Mouse (Mus musculus) cortical plate, adult 2 months (tissue): ENCODE results near the gene Il20. TPM values are rescaled to one million over a fixed set of nuclear protein-coding genes. Genes with fewer than 3 reads are reported as not detected.

Experiments used
- H3K27ac ChIP-seq: fragments of 200-500 bp; 2 replicates; pipeline ENCODE4 v1.5.1; 2012; ENCODE audit warnings: low read length, control low read depth, inconsistent platforms; ENCODE audit not compliant: insufficient read depth
- H3K4me1 ChIP-seq: fragments of 200-500 bp; 2 replicates; pipeline ENCODE4 v1.6.1; 2011; ENCODE audit warnings: low read length; ENCODE audit not compliant: control insufficient read depth, insufficient read depth
- H3K4me3 ChIP-seq: fragments of 200-500 bp; 2 replicates; pipeline ENCODE4 v1.5.1; 2011; ENCODE audit warnings: mild to moderate bottlenecking, low read length, control low read depth; ENCODE audit not compliant: insufficient read depth
- CTCF ChIP-seq: fragments of 200-500 bp; IDR thresholded peaks from 2 replicates; pipeline ENCODE4 v1.5.1; 2011; ENCODE audit warnings: mild to moderate bottlenecking, control low read depth, low read length; ENCODE audit not compliant: insufficient read depth; ENCODE audit errors: extremely low read depth
- POLR2A ChIP-seq: fragments of 200-500 bp; IDR thresholded peaks from 2 replicates; pipeline ENCODE4 v1.6.1; 2011; ENCODE audit warnings: mild to moderate bottlenecking, low read length, control low read depth; ENCODE audit not compliant: insufficient read depth; ENCODE audit errors: extremely low read depth
- polyA plus RNA-seq: library from polyadenylated mRNA; depleted of rRNA; stranded (reverse); fragments of >200 nt; gene quantifications from 2 replicates; pipeline ENCODE4 v1.2.3, GENCODE M21; 2012; rRNA removed

The Il20 gene
- polyA plus RNA-seq, 1 experiment: not detected

DNA sequence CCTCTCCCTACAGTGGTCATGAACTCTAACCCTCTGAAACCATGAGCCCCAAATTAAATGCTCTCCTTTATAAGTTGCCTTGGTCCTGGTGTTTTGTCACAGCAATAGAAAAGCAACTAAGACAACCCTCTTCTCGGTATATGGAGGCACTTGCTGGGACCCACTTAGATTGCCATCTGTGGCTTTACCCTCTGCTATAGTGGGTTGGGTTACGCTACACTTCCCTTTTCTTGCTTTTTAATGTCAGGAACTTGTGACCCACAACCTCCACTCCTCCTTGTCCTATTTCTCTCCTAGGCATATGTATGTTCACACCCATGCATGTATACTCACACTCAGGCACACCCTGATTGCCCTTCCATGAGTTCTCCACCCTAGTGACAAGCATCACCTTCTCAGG lies 38.3 kb downstream of the Il20 start:
- Histone ChIP-seq H3K4me1 (no peaks in the 10 kb centered on the region), H3K27ac (no peak overlapping the region), H3K4me3 (no peak overlapping the region)
- TF ChIP-seq POLR2A: no peak
- no peak for TF ChIP-seq CTCF

DNA sequence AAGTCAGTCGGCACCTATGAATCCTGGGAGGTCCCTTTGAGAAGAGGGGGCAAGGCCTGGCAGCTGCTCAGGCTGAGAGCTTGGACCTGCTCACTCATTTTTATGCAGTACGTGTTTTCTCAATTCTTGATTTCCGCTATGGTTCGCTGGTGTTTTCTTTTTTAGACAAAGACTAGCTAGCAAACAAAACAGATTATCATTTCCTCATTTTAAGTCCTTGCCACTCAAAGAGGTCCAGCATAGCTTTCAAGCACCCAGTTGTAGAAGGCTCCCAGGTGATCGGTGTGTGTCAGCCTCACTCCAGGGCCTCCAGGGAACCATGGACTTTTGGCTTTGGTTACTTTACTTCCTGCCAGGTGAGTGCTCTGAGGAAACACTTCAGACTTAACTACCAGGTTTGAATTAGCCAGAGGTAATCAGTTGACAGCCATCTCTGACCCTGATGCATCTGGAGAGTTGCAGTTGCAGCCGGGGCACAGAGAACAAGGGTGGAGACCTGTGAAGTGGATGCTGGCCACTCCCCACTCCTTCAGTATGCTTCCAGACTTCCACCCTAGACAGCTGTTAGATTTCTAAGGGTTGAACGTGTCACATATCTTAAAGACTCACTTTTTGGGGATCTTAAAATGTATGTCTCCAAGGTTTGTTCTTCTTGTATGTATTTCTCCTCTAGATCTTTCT lies 45.6 kb downstream of the Il20 start, which contains the start of gene Fcmr:
Gene Fcmr (plus strand): TSS at position 129 of the 681 bp plus-strand sequence.
- no peak for TF ChIP-seq CTCF
- TF ChIP-seq POLR2A: no peak
- Histone ChIP-seq H3K27ac (no peak within 1 kb of the TSS), H3K4me1 (no peaks in the 10 kb centered on the region), H3K4me3 (no peak within 1 kb of the TSS)

DNA sequence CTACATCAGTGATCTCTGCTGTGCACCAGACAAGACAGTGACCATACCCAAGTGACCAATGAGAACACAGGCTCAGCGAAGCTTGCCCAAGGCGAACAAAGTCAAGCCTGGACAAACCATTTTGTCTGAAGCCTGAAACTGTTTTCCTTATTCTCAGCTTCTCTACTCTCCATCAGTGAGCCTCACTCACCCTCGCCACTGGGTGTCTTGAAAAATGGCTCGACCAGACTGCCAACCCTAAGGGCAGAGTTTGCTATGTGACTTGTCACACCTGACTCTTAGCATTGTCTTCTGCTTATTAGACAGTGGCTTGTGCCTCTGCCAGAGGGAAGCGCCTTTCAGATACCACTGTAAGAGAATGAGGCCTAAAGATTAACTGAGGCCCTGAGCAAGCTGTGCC lies 46.5 kb downstream of the Il20 start:
- Histone ChIP-seq H3K4me3 (no peak overlapping the region), H3K4me1 (no peaks in the 10 kb centered on the region)
- no peak for TF ChIP-seq POLR2A
- no peak for TF ChIP-seq CTCF

DNA sequence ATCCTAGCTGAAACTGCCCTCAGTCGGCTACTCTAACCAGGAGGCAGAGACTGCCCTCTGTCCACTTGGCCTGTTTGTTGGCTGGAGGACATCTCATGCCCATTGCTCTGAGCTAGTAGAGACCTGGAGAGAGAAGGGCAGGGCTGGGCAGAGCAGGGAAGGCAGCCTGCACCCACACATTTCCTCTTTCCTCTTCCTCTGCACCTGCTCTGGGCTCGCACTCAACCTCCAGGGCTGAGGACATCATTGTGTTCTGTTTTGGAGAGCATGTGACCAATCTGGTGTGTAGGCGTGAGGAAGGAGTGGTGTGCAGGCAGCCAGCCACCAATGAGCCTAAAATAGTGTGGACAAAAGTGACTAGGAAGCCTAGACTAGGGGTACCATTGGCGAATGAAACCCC lies 47.0 kb downstream of the Il20 start:
- Histone ChIP-seq H3K4me3 (no peak overlapping the region), H3K4me1 (no peaks in the 10 kb centered on the region), H3K27ac (no peak overlapping the region)
- TF ChIP-seq POLR2A: no peak
- no peak for TF ChIP-seq CTCF

More for the DNA sequence above, 46.5 kb downstream of the Il20 start:
- no peak overlapping the region for H3K27ac ChIP-seq

DNA sequence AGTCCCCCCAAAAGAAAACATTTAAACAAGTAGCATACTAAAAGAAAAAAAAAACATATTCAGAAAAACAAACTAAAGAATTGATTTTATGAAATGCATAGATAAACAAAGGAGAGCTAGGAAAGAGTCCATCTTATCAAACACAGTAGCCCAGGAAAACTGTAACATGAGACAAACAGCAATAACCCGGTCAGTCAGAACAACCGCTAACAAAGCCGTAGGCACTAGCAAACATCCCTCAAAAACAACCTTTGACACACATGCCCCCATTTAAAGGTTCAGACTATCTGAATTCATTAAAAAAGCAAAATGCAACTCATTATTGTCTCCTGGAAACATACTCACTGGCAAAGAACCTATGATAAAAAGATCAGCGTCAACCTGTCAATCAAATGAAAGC lies 53.8 kb downstream of the Il20 start:
- no peak for TF ChIP-seq POLR2A
- TF ChIP-seq CTCF: no peak
- no peak overlapping the region for H3K4me3 ChIP-seq
- no peaks in the 10 kb centered on the region for H3K4me1 ChIP-seq
- H3K27ac ChIP-seq: no peak overlapping the region

Other genes with a start within 250 kb of the Il20 start
- gene C4bp, start 249.8 kb downstream of the Il20 start, polyA plus RNA-seq: 0.06 TPM in 1 of 2 replicates, not detected in the other
- 0.10 and 0.17 TPM in 2 replicates for gene Gm29427, start 195.7 kb downstream of the Il20 start, polyA plus RNA-seq
- 6.6 and 7.6 TPM in 2 replicates for gene Yod1, start 194.1 kb downstream of the Il20 start, polyA plus RNA-seq
- 39.7 and 44.5 TPM in 2 replicates for gene Pfkfb2, start 182.2 kb downstream of the Il20 start, polyA plus RNA-seq
- gene AA986860, start 179.5 kb downstream of the Il20 start, polyA plus RNA-seq: 1.8 and 2.4 TPM in 2 replicates
- gene Fcamr, start 110.5 kb downstream of the Il20 start, polyA plus RNA-seq: not detected in 2 replicates
- 0.08 TPM in 1 of 2 replicates, not detected in the other for gene Pigr, start 84.8 kb downstream of the Il20 start, polyA plus RNA-seq
- 0.47 and 0.52 TPM in 2 replicates for gene Fcmr, start 45.8 kb downstream of the Il20 start, polyA plus RNA-seq
- not detected in 2 replicates for gene Il24, start 24.0 kb downstream of the Il20 start, polyA plus RNA-seq
- not detected in 2 replicates for gene Il19, start 28.7 kb upstream of the Il20 start, polyA plus RNA-seq
- not detected in 2 replicates for gene Il10, start 108.4 kb upstream of the Il20 start, polyA plus RNA-seq
- gene Mapkapk2, start 186.4 kb upstream of the Il20 start, polyA plus RNA-seq: 24.5 and 26.4 TPM in 2 replicates
- gene Dyrk3, start 226.9 kb upstream of the Il20 start, polyA plus RNA-seq: 6.2 and 7.1 TPM in 2 replicates
- 57.8 and 58.0 TPM in 2 replicates for gene Eif2d, start 241.7 kb upstream of the Il20 start, polyA plus RNA-seq